Mouse (Mus musculus) bone marrow macrophage, adult 2 months (primary cell): Measurements from ENCODE around the gene Prlr.

ENCODE experiments used
- CTCF ChIP-seq: IDR thresholded peaks from 2 replicates; pipeline ENCODE4 v1.5.1; 2012; ENCODE audit warnings: low read depth, mild to moderate bottlenecking, low read length, moderate library complexity
- POLR2A ChIP-seq: IDR thresholded peaks from 2 replicates; pipeline ENCODE4 v1.6.1; 2012; ENCODE audit warnings: mild to moderate bottlenecking, low read depth, low read length, borderline replicate concordance

DNA sequence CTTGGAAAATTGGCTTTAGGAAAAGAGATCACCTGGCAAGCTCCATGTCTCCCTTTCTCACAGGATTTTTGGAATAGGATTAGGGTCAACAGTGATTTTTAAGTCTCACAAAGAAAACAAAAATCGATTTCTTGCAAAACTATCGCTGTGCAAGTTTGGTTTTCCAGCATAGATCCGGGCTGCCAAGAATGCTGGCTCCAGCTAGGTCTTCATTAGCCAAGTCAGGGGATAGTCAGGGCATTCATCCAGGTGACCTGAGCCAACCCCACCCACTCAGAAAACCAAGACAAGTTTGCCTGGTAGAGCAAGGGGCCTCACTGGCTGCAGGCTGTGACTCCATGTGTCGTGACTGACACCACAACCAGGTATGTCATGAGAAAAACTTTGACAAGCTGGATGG lies 72.2 kb downstream of the Prlr start:
- TF ChIP-seq CTCF (no peak), POLR2A (no peak)
